Mouse (Mus musculus) hindbrain, embryonic 14.5 days (tissue): ENCODE data around the gene Metap1. TPM values are rescaled to one million over a fixed set of nuclear protein-coding genes. Genes with fewer than 3 reads are reported as not detected.

Source experiments
- ATAC-seq: fragments of 200-750 bp; cut with Nextera tagmentation; 2 replicates; pipeline ENCODE4 v1.8.0; 2017; ENCODE audit warnings: moderate number of reproducible peaks, mild to moderate bottlenecking, moderate TSS enrichment, moderate library complexity; ENCODE audit not compliant: low FRiP score
- DNase-seq: peaks from one replicate; pipeline ENCODE4 v3.0.0-alpha.2; 2015; ENCODE audit warnings: low spot score
- H3K27ac ChIP-seq: fragments of 300-500 bp; sonication (generic); 2 replicates; pipeline ENCODE4 v1.5.1; 2014; ENCODE audit warnings: mild to moderate bottlenecking, moderate library complexity
- H3K27me3 ChIP-seq: fragments of 300-500 bp; sonication (generic); 2 replicates; pipeline ENCODE4 v1.6.1; 2014; ENCODE audit warnings: mild to moderate bottlenecking, low read length, mixed read lengths; ENCODE audit not compliant: control insufficient read depth, insufficient read depth
- H3K36me3 ChIP-seq: fragments of 300-500 bp; sonication (generic); replicated peaks from 2 replicates; pipeline ENCODE4 v1.6.1; 2014; ENCODE audit not compliant: control insufficient read depth, insufficient read depth
- H3K4me1 ChIP-seq: fragments of 300-500 bp; sonication (generic); replicated peaks from 2 replicates; pipeline ENCODE4 v1.6.1; 2014; ENCODE audit warnings: antibody characterized with exemption, low read length, mixed read lengths; ENCODE audit not compliant: control insufficient read depth, insufficient read depth
- H3K4me2 ChIP-seq: fragments of 300-500 bp; sonication (generic); replicated peaks from 2 replicates; pipeline ENCODE4 v1.6.1; 2014; ENCODE audit warnings: mild to moderate bottlenecking, moderate library complexity
- H3K4me3 ChIP-seq: fragments of 300-500 bp; sonication (generic); replicated peaks from 2 replicates; pipeline ENCODE4 v1.5.1; 2014; ENCODE audit warnings: mild to moderate bottlenecking, low read length
- H3K9ac ChIP-seq: fragments of 300-500 bp; sonication (generic); 2 replicates; pipeline ENCODE4 v1.6.1; 2014
- H3K9me3 ChIP-seq: fragments of 300-500 bp; sonication (generic); 2 replicates; pipeline ENCODE4 v1.6.1; 2016; ENCODE audit warnings: low read length; ENCODE audit not compliant: control insufficient read depth
- WGBS: fragments of 180-500 bp; shearing (Covaris S2); extraction: QIAGEN DNeasy Blood & Tissue Kit; methylation state at CpG from one replicate; pipeline ENCODE4 v1.1.7; 2014; 5-methylcytosine and 5-hydroxymethylcytosine counted together
- polyA plus RNA-seq: library from polyadenylated mRNA; unstranded; fragments of >200 nt; fragmentation: Nextera tagmentation; extraction: Ambion mirVana; gene quantifications from 2 replicates; pipeline ENCODE4 v1.2.1, GENCODE M21; 2014

The Metap1 gene
- 58.3 and 61.9 TPM in 2 replicates for polyA plus RNA-seq

DNA sequence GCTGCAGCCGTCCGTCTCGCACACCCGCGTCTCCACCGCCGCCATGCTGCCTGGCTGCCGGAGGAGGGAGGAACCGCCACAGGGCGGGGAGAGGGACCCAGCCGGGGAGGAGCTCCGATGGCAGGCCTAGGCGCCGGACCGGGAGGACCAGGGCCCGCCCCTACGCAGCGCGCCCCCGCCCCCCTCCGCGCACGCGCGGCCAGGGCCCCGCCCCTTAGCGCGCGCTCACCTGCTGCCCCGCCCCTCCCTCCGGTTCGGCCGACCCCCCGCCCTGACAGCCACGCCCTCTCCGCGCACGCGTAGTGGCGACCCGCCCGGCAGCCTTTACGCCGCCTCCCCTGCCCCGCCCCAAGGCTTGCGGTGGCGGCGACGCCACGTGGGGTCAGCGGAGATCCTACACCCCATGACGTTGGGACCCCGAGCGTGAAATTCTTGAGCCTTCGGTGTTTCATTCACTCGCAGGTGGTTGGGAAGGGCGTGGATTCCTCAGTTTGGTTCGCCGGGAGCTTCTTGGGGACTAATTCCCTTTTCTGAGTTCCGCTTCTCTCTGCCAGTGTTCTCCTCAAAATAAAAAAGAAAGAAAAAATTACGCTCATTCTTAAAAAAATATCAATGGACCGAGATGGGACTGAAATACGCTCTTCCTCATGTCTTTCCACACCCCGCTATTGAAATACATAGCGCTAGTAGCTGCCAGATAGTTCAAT is at the start of gene Metap1:
Metap1 (minus strand) TSS at position 189 of the 707 bp plus-strand sequence.
- under 1% methylated on average over 59 of the region's 65 CpGs for WGBS
- H3K27me3 ChIP-seq: no peaks in the 10 kb centered on the region
- peak within 1 kb of the TSS; percentile 75 for H3K27ac ChIP-seq
- H3K9me3 ChIP-seq: no peaks in the 10 kb centered on the region
- ATAC-seq (peak; percentile 99), DNase-seq (peak; percentile 94)
- H3K36me3 ChIP-seq: peaks cover 5% of the 10 kb centered on the region; the same call in 1 of the 2 replicates
- peak within 1 kb of the TSS; percentile 89 for H3K4me2 ChIP-seq
- peak within 1 kb of the TSS; percentile 79 for H3K4me3 ChIP-seq
- peak within 1 kb of the TSS; percentile 78 for H3K9ac ChIP-seq
- peaks cover 11% of the 10 kb centered on the region for H3K4me1 ChIP-seq

DNA sequence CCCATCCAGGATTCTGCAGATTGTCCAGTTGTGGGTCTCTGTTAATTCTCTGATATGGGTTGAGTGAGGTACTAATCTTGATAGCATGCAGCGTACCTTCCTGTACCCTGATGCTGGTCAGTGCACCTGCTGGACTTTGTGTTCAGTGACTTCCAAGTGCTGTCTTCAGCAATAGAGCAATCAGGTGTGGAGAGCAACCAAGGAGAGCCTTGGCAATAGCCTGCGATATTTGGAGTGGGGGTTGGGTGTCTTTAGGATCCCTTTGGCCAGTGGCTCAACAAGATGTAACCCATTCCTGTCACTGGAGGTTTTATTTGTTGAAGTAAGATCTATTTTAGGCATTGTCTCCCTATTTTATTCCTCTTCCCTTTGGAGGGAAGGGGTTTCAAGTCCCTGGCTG is 46.7 kb upstream of the Metap1 start:
- Histone ChIP-seq H3K4me3 (no peak overlapping the region), H3K9me3 (no peaks in the 10 kb centered on the region), H3K9ac (no peak overlapping the region), H3K27me3 (no peaks in the 10 kb centered on the region), H3K27ac (no peak overlapping the region), H3K4me1 (no peaks in the 10 kb centered on the region), H3K36me3 (no peaks in the 10 kb centered on the region), H3K4me2 (no peak overlapping the region)
- DNase-seq: no peak
- WGBS: 98% methylated on average over 2 of the region's 2 CpGs
- no peak for ATAC-seq

DNA sequence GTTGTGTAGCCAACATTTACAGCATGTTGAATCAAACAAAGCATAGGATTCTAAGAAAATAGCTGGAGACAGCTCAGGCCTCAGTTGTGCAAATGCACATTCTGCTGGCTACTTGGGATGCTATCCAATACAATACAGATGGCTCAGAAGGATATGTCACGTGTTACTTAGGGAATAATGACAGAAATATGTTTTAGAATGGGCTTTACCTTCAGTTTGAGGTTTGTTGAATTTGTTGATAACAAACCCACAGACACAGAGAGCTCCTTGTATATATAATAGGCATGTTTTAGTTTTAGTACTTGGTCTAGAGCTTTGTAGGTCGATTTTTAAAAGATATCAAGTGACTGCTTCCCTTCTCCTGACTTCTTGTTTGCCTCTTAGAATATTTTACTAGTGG is 43.4 kb upstream of the Metap1 start:
- no peak overlapping the region for H3K4me2 ChIP-seq
- H3K27me3 ChIP-seq: no peaks in the 10 kb centered on the region
- H3K9ac ChIP-seq: no peak overlapping the region
- DNase-seq (no peak), ATAC-seq (no peak)
- no peaks in the 10 kb centered on the region for H3K9me3 ChIP-seq
- no peak overlapping the region for H3K4me3 ChIP-seq
- peaks cover 15% of the 10 kb centered on the region for H3K4me1 ChIP-seq
- H3K36me3 ChIP-seq: no peaks in the 10 kb centered on the region
- no peak overlapping the region for H3K27ac ChIP-seq
- WGBS: 76% methylated on average over 2 of the region's 2 CpGs

DNA sequence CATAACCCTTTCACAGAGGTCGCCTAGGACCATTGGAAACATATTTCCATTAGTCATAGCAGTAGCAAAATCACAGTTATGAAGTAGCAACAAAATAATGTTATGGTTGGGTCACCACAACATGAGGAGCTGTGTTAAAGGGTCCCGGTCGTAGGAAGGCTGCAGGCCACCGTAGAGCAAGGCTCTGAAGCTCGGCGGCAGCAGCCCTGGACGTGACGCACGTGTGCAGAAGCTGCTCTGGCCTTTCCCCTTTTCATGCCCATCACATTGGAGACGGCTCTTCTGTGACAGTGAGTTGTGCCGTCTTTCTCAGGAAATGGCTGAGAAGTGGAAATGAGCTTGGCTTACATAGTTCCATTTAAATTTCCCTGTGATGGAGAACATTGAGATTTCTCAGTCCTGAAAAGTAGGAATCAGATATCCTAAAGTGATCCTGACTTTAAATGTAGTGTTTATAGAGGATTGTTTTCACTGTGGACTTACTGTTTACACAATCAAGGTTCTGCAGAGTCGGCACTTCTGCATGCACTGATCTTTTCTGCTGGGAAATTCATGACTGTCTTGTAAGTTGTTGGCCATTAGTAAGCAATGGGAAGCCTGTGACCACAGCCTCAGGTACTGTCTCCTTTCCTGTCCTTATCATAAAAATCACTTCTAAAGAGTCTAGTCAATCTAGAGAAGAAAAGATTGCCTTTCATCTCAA is 42.3 kb upstream of the Metap1 start:
- no peak for DNase-seq
- H3K36me3 ChIP-seq: no peaks in the 10 kb centered on the region
- no peaks in the 10 kb centered on the region for H3K9me3 ChIP-seq
- H3K4me2 ChIP-seq: no peak overlapping the region
- H3K27ac ChIP-seq: no peak overlapping the region
- peaks cover 15% of the 10 kb centered on the region for H3K4me1 ChIP-seq
- H3K9ac ChIP-seq: no peak overlapping the region
- no peaks in the 10 kb centered on the region for H3K27me3 ChIP-seq
- WGBS: 52% methylated on average over 12 of the region's 12 CpGs
- no peak overlapping the region for H3K4me3 ChIP-seq
- no peak for ATAC-seq

DNA sequence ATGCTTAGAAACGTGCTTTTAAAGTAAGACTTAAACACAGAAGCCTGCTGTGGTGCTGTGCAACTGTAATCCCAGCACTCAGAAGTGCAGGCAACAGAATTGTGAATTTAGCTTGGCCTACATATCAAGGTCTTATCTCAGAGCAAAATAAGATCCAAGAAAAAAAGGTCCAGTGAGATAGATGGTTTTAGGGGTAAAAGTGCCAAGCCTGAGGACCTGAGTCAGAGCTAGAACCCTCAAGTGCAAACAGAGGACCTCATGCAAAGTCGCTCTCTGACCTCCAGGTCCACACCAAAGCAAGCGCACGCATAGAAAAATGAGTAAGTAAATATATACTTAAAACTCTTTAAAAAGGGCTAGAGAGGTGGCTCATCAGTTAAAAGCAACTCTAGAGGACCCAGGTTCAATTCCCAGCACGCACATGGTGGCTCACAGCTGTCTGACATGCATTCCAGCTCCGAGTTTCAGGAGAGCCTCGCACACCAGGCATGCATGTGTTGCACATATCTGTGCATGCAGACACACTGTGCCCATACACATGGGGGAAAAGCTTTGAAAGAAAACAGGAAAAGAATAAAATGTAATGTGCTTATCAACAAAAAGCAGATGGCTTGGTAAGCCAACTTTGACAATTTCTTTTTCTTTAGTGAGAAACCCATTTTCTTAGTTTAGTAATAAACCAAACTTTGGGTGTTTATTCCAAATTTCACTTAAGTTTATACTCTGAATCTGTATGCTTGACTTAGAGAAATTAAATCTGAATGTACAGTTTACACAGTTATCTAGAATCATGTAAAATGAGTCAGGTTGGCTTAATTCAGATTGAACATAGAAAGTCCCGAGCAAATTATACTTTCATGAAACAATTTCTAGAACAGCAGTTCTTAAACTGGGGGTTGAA is 41.5 kb upstream of the Metap1 start:
- H3K4me2 ChIP-seq: no peak overlapping the region
- H3K9ac ChIP-seq: no peak overlapping the region
- H3K9me3 ChIP-seq: no peaks in the 10 kb centered on the region
- no peaks in the 10 kb centered on the region for H3K36me3 ChIP-seq
- H3K27ac ChIP-seq: no peak overlapping the region
- no peak for DNase-seq
- peaks cover 21% of the 10 kb centered on the region for H3K4me1 ChIP-seq
- ATAC-seq: no peak
- 86% methylated on average over 8 of the region's 8 CpGs for WGBS
- H3K27me3 ChIP-seq: no peaks in the 10 kb centered on the region
- no peak overlapping the region for H3K4me3 ChIP-seq

DNA sequence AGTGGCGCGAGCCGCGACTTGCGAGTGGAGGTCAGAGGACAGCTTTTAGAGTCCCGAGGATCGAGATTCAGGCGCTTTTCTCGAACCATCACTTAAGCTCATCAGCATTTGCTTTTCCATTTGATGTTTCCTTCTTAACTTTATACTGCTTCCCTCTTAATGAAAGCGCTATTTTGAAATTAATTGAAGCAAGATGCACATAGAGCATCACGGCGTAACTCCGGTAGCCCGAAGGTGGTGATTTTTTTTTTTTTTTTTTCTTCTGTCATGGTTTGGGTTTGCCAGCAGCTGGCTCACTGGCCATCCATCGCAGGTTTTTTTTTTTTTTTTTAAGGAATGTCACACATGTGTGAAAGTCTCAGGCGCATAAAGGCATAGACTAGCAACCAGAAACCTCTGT is 39.0 kb upstream of the Metap1 start:
- Histone ChIP-seq H3K4me3 (peak overlapping the region; percentile 99), H3K9ac (peak overlapping the region; percentile 91), H3K4me2 (peak overlapping the region; percentile 83), H3K27me3 (no peaks in the 10 kb centered on the region), H3K36me3 (no peaks in the 10 kb centered on the region), H3K27ac (no peak overlapping the region; the same call in 1 of the 2 replicates), H3K9me3 (no peaks in the 10 kb centered on the region), H3K4me1 (peaks cover 21% of the 10 kb centered on the region)
- WGBS: 3% methylated on average over 16 of the region's 16 CpGs
- no peak for ATAC-seq
- peak; percentile 51 for DNase-seq

DNA sequence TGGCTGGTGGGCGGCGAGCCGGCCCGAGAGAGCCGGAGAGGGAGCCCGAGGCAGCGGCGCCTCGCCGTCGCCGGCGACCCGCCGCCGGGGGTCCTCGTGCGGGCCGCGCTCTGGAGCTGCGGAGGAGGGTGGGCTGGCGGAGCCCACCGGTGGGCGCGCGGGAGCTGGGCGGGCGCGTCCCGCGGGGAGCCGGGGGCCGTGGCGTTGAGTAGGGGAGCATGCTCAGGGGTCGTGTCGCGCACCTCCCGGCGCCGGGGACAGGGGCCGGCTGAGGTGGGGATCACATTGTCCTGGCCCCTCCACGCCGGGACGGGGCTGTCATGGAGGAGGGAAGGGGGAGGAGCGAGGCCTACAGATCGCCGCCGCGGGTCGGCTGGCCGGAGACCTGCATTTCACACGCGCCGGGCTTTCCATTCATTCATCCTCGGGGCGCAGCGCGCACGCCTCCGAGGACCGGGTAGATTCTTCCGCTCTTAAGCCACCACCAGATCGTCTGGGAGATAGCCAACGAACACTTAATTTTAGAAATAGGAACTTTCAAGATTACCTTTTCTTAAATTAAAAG is 38.4 kb upstream of the Metap1 start:
- Histone ChIP-seq H3K4me3 (peak overlapping the region; percentile 99), H3K9me3 (no peaks in the 10 kb centered on the region), H3K9ac (peak overlapping the region; percentile 91), H3K27me3 (no peaks in the 10 kb centered on the region), H3K36me3 (no peaks in the 10 kb centered on the region), H3K4me2 (peak overlapping the region; percentile 83), H3K4me1 (peaks cover 21% of the 10 kb centered on the region), H3K27ac (peak overlapping the region; percentile 97)
- DNase-seq: peak; percentile 58
- WGBS: under 1% methylated on average over 55 of the region's 64 CpGs
- ATAC-seq: peak; percentile 69

DNA sequence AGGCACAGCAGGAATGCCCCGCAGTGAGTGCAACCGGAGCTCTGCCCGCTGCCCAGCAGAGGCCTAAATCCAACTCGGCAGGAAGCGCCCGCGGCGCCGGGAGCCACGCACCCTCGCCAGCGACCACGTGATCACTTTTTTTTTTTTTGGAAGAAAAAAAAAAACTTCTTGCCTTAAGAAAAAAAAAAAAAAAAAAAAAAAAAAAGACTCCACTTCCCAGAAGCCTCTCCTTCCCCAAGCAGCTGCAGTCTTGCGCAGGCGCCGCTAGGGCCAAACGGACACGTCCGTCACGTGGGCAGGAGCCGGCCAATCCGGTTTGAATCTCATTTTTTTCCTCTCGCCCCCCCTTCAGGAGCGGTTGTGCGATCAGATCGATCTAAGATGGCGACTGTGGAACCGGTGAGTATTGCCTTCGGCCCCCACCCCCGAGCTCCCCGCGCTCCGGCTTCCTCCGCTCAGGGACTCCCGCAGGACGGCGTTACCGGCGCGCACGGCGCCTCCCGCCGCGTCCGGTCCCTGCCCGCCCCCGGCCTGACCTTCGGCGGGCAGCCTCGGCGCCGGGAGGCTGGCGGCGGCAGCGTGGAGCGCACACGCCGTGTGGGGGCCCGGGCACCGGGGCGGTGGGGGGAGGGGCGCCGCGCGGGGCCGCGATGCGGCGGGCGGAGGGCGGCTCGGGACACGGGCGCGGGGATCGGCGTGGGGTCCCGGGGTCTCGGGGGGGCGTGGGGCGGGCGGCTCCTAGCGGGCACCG is 37.8 kb upstream of the Metap1 start:
- DNase-seq (peak; percentile 97), ATAC-seq (peak; percentile 95)
- WGBS: under 1% methylated on average over 64 of the region's 85 CpGs

More for the DNA sequence above, 37.8 kb upstream of the Metap1 start:
- Histone ChIP-seq H3K36me3 (no peaks in the 10 kb centered on the region), H3K27me3 (no peaks in the 10 kb centered on the region), H3K27ac (peak overlapping the region; percentile 97), H3K4me2 (peak overlapping the region; percentile 94), H3K4me1 (peaks cover 21% of the 10 kb centered on the region), H3K9ac (peak overlapping the region; percentile 91), H3K4me3 (peak overlapping the region; percentile 99), H3K9me3 (no peaks in the 10 kb centered on the region)
